Comparison of ENCODE assay signal across 10 mouse cellular contexts in the genomic region with DNA sequence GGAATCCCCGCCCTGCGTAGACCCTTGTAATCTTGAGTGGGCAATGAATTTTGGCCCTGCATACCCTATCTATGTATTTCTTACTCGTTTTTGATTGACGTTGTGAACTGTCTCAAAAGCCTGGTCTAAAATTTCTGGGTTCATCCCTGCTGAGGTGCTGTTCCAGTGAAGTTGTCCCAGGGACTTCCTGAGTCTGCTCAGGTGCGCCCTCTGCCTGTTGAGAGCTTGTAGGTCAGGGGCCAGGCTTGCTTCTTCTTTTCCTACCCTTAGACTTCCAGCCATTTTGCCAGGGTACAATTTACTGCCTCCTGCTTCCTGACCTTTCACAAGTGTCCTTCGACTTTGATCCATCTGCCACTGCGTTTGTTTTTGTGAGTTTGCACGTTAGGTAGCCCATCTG. TPM values are rescaled to one million over a fixed set of nuclear protein-coding genes. Genes with fewer than 3 reads are reported as not detected.
DNase-seq lines count a peak whose midpoint lies in the region; ATAC-seq and TF ChIP-seq lines count a peak whose summit lies in the region.
"Not testable (repeated sequence)": the region's sequence is repeated elsewhere in the genome, so short reads cannot be mapped to it uniquely, and the experiment has no call there.
"Had no signal": no experiment of that assay in that cellular context is flagged by ENCODE, and none has a peak within 500 bp of the region (broad histone marks: within the 10 kb centered on the region; RNA-seq: fewer than 3 reads in every experiment).

No protein-coding gene starts in this region.

- peak; percentile 55 for TF ChIP-seq CTCF in heart, adult 2 months (IDR thresholded peaks at IDR 0.05)

- not testable (repeated sequence) for TF ChIP-seq EP300 in heart, adult 2 months (IDR thresholded peaks at IDR 0.05; ENCODE audit: insufficient read depth, low read depth, low read length)

- ATAC-seq in embryonic facial prominence, embryonic 12.5 days (ENCODE audit: insufficient number of reproducible peaks, insufficient read depth, low FRiP score, low TSS enrichment); hindbrain, embryonic 15.5 days (ENCODE audit: low FRiP score, low read depth); lung, embryonic 15.5 days (ENCODE audit: borderline replicate concordance, extremely low read depth, low FRiP score, low TSS enrichment): not testable (repeated sequence)

- H3K36me3 ChIP-seq in embryonic facial prominence, embryonic 12.5 days; heart, adult 2 months (ENCODE audit: control insufficient read depth, insufficient read depth, low read length); hindbrain, embryonic 15.5 days; lung, embryonic 15.5 days: not testable (repeated sequence)

- DNase-seq in R1 (ENCODE audit: low read depth, low spot score), result peak; percentile 41
- not testable (repeated sequence) for DNase-seq in heart, adult 2 months
- DNase-seq in layer of hippocampus, adult 18-20 months (ENCODE audit: low spot score in 2 of 2), result peak; percentile 0 to 11
- DNase-seq in right cerebral cortex, postnatal 10 days (ENCODE audit: low spot score in 2 of 2), result peak; percentile 23 to 26

- H3K9me3 ChIP-seq in embryonic facial prominence, embryonic 12.5 days; hindbrain, embryonic 15.5 days; lung, embryonic 15.5 days: not testable (repeated sequence)

- not testable (repeated sequence) for H3K79me2 ChIP-seq in heart, adult 2 months (replicated peaks; ENCODE audit: control insufficient read depth, insufficient read depth, low read length)

- H3K27me3 ChIP-seq in embryonic facial prominence, embryonic 12.5 days; heart, adult 2 months (ENCODE audit: control insufficient read depth, insufficient read depth, low read length); hindbrain, embryonic 15.5 days; lung, embryonic 15.5 days: not testable (repeated sequence)

- H3K9ac ChIP-seq in embryonic facial prominence, embryonic 12.5 days; heart, adult 2 months (ENCODE audit: low read depth, low read length); hindbrain, embryonic 15.5 days; lung, embryonic 15.5 days: not testable (repeated sequence)

- TF ChIP-seq POLR2A in heart, adult 2 months (IDR thresholded peaks at IDR 0.05; ENCODE audit: insufficient read depth, low read depth, low read length), result not testable (repeated sequence)

- 0 out of 2 replicates have a peak overlapping the region, but pooled peaks have one; percentile 24 for H3K4me2 ChIP-seq in embryonic facial prominence, embryonic 12.5 days (replicated peaks)
- peak overlapping the region; percentile 57 for H3K4me2 ChIP-seq in hindbrain, embryonic 15.5 days
- peak overlapping the region; percentile 35 for H3K4me2 ChIP-seq in lung, embryonic 15.5 days

- H3K4me3 ChIP-seq in embryonic facial prominence, embryonic 12.5 days; heart, adult 2 months; lung, embryonic 15.5 days: not testable (repeated sequence)
- peak overlapping the region; percentile 44 for H3K4me3 ChIP-seq in hindbrain, embryonic 15.5 days

- intact Hi-C loops in heart, adult 2 months (cut with DNase I), result not testable (repeated sequence)

- WGBS in embryonic facial prominence, embryonic 12.5 days, result 6% methylated on average over 5 of the region's 8 CpGs
- 2% methylated on average over 6 of the region's 8 CpGs for WGBS in heart, adult 2 months
- WGBS in hindbrain, embryonic 15.5 days, result 2% methylated on average over 7 of the region's 8 CpGs
- WGBS in lung, embryonic 15.5 days, result 8% methylated on average over 5 of the region's 8 CpGs

- H3K27ac ChIP-seq in embryonic facial prominence, embryonic 12.5 days; heart, adult 2 months; hindbrain, embryonic 15.5 days (replicated peaks); lung, embryonic 15.5 days: not testable (repeated sequence)

- not testable (repeated sequence) for H3K4me1 ChIP-seq in embryonic facial prominence, embryonic 12.5 days; heart, adult 2 months (ENCODE audit: control insufficient read depth, insufficient read depth, low read length); hindbrain, embryonic 15.5 days (replicated peaks); lung, embryonic 15.5 days

RNA-seq across cellular contexts. Expression of gene Gm2956, which starts 1.0 kb away (rescaled TPM):
- polyA plus RNA-seq in embryonic facial prominence, embryonic 12.5 days (2016; fragmentation: Nextera tagmentation; extraction: Ambion mirVana), result not detected in 2 replicates
- not detected for total RNA-seq in heart, adult 2 months (2021)
- not detected in 2 replicates for polyA plus RNA-seq in heart, adult 2 months (2012; rRNA removed)
- 0.17 TPM in 1 of 2 replicates, not detected in the other for polyA plus RNA-seq in hindbrain, embryonic 15.5 days (2015; fragmentation: Nextera tagmentation; extraction: Ambion mirVana)
- total RNA-seq in layer of hippocampus, adult 18-20 months (2021), result under 1 TPM in 1 of 2 experiments, not detected in 1; 0.52 TPM
- polyA plus RNA-seq in lung, embryonic 15.5 days (2015; fragmentation: Nextera tagmentation; extraction: Ambion mirVana), result not detected in 2 replicates
- total RNA-seq: CH12.LX had no signal
- polyA plus RNA-seq: hindbrain, embryonic 11.5 days; large intestine, adult 2 months had no signal
